Mouse (Mus musculus): Measurements from ENCODE around the gene Cenpo.
"Not testable (repeated sequence)": the region's sequence is repeated elsewhere in the genome, so short reads cannot be mapped to it uniquely, and the experiment has no call there.

Cenpo gene

DNA sequence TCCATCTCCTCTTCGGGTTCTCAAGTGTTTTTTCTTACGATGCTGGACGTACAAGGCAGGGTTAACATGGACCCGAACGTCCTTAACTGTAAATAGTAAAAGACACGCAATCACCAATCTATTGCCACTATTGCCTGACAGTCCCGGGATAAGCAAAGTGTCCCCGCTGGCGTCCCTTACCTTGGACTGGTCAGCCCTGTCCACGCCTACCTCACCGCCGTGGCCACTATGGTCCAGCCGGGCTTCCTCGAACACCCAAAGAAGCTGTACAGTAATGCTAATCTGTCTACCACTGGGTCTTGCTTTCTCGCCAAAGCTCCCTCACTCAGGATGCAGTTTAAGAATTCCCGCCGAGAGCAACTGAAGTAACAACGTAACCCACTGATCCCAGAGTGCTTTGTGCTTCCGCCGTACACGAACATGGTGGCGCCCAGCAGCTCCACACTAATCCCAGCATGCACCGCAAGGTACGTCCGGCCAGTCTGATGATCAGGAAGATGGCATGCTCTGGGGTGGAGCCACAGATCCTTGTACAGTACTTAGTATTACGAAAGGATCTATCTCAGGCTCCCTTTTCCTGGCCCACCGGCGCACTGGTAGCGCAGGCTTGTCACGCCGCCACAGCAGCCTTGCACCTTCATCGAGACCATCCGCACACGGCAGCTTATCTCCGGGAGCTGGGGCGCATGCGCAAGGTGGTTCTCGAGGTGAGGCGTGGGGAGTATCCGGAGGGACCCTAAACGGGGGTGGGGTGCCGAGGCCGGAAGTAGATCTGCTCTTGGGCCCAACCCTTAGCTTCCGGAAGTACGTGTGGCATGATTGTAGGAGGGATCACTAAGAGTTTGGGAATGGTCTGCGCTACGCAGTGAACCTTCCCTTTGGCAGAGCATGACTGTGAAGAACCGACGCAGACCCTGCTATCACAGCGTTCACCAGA is at the start of gene Cenpo, which contains the start of gene Ptrhd1:
TSS of gene Cenpo (minus strand) at position 723 of the 937 bp plus-strand sequence.
TSS of gene Ptrhd1 (plus strand) at position 456 of the 937 bp plus-strand sequence.
- DNase-seq (ENCODE audit: extremely low spot score, low read depth, low spot score), result peak; percentile 89

DNA sequence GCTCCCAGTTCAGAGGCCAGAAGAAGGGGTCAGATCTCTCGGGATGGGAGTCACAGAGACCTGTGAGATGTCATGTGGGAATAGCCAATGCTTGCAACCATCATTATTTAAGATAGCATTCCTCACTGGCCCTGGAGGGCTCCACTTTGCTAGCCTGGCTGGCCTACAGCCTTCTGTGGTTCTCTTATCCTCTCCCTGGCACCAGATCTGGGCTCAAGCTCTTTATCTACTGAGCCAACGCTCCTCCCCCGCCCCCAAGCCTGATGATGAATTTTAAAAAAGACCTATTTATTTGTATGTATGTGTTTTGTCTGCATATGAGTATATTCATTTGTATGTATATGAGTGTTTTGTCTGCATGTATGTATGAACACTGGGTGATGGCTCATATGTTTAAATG is 45.8 kb upstream of the Cenpo start:
- DNase-seq (ENCODE audit: extremely low spot score, low read depth, low spot score), result no peak

DNA sequence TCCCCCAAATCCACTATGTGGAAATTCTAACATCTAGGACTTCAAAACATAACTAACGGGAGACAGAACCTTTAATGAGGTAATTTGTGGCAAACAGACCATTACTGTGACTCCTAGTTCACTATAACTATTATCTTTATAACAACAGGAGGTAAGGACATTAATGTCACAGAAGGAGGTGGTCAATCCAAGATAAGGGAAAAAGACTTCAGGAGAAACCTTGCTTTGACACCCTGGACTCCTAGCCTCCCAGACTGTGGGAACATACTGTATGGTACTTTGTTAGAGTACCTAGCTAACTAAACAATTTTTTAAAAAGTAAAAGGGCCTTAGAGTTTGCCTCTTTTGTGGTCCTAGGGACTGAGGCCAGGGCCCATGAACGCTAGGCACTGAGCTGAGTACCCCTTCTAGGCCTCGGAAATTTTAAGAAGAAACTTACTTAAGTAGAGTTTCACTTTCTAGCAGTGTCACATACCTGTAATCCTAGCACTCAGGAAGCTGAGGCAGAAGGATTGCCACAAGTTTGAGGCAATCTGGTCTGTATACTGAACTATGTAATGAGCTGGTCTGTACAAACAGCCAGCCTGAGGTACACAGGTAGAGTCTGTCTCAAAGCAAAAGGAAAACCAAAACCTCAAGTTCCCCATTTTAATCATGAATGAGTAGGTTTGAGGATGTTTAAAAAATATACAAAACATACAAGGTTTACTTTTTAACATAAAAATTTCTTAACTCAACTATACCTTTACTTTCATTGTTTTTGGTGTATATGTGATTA is 45.1 kb upstream of the Cenpo start:
- no peak for DNase-seq (ENCODE audit: extremely low spot score, low read depth, low spot score)

DNA sequence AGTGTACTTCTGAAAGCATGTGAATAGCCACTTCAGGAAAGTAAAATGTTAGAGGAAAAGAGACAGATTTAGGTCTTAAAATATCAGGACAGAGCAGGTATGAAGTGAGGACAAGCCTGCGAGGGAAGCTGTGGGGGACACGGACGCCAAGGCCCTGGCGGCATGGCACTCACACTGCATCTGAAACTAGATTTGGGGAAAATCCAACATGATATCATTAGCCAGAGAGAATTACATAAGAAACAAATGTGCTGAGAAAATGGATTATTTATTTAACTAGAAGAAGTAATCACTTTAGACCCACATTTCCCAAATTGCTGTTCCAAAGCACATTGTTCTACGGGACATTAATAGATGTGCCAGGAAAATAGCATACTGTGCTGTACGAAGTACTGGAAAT is 37.0 kb upstream of the Cenpo start:
- no peak for DNase-seq (ENCODE audit: extremely low spot score, low read depth, low spot score)

DNA sequence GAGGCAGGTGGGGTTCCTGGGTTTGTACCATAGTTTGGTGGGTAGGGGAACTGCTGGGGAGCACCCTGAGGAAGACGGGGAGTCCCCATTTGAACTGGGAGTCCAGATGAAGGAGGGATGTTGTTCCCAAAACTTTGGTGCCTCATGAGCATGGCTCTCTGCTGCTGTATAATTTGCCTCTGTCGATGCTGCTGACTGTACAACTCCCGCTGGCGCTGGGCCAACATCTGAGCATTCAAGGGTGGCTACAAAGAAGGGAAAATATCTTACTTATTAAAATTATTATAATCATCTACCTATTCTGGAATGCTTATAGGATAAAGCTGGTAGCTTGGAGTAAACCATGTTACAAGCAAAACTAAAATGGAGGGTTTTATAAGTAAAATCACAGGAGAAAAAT is 33.7 kb upstream of the Cenpo start:
- DNase-seq (ENCODE audit: extremely low spot score, low read depth, low spot score), result no peak

DNA sequence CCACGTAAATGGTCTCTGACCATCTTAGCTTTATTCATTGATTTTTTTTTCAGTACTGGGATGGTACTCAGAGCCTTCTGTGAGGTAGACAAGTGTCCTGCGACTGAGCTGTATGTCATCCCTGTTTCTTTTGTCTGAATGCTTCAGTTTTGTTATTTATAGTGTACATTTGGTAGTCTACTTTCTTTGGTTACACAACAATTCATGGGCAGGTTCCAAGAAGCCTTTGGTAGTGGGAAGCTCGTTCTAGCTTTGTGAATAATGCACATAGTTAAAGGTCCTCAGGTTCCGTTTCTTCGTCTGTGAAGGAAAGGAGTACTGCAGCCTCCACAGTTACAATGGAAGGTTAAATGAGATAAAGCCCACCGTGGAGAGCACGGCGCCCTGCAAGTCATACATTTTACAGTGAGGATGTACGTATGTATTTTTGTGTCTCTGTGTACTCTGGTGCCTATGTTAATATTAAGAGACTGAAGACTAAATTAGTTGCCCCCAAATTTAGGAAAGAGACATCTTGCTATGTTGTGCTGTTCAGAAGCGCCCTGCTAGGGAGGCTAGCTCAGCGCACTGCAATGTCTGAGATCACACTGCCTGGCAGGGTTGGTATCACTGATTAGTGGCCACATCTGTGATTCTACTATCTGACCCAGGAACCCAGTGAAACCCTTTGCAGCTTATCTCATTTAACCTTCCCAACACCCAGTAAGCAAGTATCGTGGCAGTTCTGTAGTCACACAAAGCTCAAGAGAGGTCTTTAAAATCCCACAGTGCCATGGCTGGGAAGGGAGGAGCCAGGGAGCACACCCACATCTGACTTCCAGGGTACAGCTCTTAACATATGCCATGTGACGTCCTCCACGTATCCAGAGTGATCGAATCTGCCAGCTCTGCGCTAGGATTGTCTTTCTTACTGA is 18.9 kb upstream of the Cenpo start:
- no peak for DNase-seq (ENCODE audit: extremely low spot score, low read depth, low spot score)

DNA sequence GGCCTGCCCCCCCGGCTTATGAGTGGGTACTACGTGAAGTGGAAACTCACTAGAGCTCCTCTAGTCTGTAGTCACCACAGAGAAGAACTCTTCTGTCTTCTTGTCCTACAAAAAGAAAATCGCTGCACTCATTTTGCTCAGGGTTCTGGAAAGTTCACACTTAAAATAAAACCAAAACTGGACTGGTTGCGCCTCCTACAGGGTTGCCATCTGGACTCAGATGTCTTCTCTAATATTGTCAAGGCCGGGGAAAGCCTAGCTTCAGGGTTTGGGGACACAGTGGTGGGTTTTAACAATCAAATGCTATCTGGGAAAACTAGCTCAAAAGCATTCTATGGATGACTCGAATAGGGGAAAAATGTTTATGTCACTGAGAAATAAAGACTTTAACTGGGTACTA is 15.7 kb upstream of the Cenpo start:
- DNase-seq (ENCODE audit: extremely low spot score, low read depth, low spot score), result no peak

DNA sequence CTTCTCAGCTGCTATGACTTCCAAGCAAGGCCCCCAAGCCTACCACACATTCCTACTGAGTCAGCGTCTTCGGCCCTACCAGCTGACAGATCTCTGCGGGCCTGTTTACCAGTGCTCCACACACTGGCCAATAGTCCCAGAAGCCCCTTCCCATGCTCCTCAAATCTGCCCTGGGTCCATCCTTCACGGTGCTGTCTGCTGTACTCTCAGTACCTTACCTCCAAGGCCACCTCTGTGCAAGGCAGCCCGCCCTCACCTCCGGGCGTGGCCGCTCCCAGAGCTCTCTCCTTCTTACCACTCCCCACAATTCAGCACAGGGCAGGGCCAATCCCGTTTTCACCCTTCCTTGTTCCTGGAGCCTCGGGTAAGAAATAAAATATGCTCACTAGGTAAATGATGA is 11.6 kb upstream of the Cenpo start:
- no peak for DNase-seq (ENCODE audit: extremely low spot score, low read depth, low spot score)

DNA sequence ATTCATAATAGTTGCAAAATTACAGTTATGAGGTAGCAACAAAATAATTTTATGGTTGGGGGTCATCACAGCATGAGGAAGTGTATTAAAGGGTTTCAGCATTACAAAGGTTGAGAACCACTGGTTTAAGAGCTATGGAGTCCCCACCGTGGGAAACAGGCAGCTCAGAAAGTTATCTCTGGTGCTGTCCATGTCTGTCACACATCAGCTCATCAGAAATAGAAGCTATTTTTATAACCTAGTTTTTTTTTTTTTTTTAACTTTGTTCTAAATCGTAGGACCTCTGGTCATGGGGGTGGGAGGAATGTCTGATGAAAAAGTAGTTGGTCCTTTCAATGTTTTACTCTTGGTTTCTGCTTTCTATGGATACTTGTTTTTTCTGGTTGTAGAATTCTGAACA is 9.7 kb upstream of the Cenpo start:
- no peak for DNase-seq (ENCODE audit: extremely low spot score, low read depth, low spot score)

DNA sequence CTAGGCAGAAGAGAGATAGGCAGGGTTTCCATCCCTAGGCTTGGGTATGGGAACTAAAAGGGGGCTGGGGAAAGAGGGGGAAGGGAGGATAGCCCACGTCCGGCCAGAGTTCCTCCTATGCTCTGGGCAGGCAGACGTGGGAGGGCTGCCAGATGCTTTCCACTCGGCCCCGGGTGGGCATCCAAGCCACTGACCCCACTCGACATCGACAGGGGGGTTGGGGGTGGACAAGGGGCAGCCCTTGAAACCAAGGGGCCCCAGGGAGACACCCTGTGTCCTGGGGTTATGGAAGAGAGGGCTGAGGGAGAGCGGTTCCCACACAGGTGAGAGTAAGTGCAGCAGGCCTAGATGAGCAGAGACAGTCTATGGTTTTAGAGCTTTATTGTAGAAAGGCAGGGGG is 6.2 kb upstream of the Cenpo start:
- not testable (repeated sequence) for DNase-seq (ENCODE audit: extremely low spot score, low read depth, low spot score)

DNA sequence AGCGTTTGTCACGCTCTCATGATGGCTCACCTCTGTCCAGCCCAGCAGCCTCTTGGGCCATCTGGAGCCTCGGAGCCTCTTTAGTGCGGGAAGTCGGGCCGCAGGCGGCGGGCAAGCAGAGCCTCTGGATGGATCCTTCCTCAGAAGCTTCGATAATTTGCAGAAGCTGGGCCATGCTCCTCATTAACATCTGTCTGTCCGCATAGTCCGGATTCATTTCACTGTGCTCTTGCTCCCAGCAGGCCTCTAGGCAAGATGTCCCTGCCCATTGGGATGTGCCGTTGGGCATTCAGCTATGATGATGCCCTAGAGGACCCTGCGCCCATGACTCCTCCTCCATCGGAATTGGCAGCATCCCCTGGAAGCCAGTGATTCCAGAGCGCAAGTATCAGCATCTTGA is 3.4 kb upstream of the Cenpo start:
- no peak for DNase-seq (ENCODE audit: extremely low spot score, low read depth, low spot score)

DNA sequence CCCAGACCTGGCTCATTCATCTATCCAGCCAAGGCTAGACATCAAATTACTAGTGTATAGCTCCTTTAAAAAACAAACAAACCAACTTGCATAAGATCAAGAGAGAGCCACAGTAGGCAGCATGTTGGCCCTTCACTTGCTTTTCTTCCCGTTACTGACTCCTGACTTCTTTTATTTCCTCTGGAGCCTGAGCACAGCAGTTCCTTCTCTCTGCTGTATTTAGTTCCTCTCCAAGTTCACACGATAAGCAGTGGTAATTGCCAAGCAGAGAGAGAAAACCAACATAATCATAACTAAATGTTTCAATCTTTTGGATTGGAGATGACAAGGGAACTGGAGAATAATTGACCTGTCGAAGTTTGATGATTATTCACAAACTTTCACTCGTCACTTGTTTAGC is 1.3 kb downstream of the Cenpo start:
- DNase-seq (ENCODE audit: extremely low spot score, low read depth, low spot score), result no peak

DNA sequence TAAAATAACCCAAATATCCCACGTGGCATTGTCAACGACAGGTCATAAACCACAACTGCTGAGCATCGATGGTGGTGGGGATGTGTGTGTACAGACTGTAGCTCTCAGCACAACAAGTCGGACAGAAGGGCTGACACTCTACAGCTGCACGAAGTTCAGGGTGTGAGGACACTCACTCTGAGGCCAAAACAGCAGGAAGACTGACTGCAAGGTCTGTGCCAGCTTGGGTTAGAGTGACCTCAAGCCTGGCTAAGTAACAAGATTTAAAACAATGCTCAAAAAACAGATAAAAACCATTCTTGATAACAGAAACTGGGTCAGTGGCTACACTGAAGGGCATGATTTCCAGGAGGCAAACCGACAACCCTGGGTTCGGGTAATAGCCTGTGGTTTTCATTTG is 3.9 kb downstream of the Cenpo start:
- no peak for DNase-seq (ENCODE audit: extremely low spot score, low read depth, low spot score)

DNA sequence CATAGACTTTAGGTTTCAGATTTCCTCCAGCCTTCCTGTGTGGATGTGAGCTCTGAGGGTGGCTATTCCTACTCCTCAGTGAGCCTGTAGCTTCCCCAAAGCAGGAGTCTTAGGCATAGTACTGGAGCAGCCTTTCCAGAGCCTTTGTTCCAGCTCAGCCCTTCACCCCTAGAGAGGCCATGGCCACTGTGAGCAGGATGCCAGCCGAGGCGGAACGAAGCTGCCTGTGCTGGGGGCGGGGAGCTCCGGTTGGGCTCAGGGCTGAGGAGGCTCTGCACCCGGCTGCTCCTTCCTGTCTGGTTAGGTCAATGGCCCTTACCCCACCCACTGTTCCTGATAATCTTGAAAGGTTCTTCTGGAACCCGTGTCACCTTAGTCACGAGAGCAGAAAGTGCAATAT is 21.2 kb downstream of the Cenpo start:
- no peak for DNase-seq (ENCODE audit: extremely low spot score, low read depth, low spot score)

DNA sequence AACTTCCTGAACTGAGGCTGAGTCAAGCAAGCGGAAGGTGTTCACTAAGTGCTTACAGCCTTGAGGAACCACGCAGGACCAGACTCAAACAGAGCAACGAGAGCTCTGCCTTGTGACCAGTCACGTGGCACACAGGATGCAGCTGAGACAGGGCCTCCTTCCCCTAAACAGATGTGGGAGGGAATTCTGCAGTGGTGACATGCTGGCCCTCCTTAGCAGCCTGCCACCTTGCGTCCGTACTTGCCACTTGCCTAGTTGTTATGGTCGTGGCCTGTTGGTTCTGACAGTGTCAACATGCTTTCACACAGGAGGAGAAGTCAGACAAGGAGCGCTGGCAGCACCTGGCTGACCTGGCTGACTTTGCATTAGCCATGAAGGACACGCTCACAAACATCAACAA is 22.9 kb downstream of the Cenpo start:
- DNase-seq (ENCODE audit: extremely low spot score, low read depth, low spot score), result no peak

DNA sequence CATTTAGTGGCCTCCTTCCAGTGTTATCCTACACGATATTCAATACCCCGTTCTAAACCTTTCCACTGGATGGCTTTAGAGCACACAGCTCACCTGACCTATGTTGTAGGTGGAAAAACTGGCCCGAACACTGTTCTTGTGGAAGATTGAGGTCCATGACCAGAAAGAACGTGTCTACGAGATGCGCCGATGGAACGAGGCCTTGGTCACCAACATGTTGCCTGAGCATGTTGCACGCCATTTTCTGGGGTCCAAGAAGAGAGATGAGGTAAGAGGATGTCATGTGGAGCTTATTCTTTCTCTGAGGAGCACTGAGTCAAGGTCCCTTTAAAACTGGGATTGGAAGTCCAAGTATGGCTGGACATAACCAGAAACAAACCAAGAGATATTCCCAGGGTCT is 24.9 kb downstream of the Cenpo start:
- no peak for DNase-seq (ENCODE audit: extremely low spot score, low read depth, low spot score)

DNA sequence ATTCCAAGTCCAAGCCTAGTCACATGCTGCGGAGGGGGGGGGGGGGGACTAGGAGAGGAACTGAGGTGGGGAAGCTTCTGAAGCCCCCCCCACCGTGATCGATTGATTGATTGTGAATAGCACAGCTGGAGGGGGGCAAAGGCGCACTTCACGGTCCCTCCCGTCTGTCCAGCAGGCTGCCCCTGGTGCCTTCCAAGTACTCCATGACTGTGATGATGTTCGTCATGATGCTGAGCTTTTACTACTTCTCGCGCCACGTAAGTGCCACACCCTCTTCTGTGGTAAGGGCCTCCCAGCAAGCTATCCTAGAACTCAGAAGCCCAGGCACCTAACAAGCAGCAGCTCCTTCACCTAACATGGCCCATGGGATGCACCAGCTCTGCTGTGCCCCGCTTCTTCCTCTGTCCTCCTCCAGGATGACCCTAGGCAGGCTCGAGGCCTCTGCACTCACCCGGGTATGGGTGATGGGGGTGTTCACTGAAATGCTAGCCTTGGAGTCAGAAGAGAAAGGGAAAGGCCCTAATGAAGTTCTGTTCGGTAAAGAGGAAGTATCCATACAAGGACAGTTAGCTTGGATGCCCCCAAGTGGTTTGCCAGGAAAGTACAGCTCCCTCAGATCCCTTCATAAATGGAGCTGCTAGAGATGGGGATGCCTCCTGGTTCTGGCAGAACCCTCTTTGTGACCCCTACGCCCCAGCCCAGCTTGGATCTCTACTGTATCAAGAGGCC is 25.5 kb downstream of the Cenpo start:
- DNase-seq (ENCODE audit: extremely low spot score, low read depth, low spot score), result no peak

DNA sequence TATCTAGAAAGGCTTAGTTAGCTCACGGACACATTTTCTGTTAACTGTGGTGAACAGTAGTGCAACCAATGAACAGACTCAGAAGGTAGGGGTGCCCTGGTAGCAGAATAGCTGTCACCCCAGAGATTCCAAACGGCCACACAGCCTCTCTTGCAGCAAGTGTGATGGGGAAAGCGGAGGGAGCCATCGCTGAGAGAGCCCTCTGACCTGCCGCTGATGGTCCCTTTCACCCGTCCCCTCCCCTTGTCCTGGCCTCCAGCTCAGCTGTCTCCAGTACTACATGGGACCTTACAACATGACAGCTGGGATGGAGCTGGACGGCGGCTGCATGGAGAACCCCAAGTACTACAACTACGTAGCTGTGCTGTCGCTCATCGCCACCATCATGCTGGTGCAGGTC is 28.0 kb downstream of the Cenpo start:
- no peak for DNase-seq (ENCODE audit: extremely low spot score, low read depth, low spot score)

DNA sequence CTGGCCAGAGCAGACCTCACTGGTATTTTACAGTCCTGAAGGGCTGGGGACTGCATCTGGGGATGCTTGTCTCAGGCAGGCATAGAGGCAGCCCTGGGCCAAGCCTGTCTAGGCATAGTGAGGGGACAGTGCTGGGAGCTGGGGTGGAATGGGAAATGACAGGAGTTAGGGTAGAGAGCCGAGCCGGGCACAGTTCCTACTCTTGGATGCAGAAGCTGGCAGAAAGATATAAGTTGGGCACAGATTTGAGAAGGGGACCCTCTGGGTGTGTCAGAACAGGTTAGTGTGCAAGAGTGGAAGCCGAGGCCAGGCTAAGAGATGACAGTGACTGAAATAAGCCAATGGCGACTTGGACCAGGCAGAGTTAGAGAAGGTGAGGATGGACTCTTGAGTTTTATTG is 31.9 kb downstream of the Cenpo start:
- no peak for DNase-seq (ENCODE audit: extremely low spot score, low read depth, low spot score)

DNA sequence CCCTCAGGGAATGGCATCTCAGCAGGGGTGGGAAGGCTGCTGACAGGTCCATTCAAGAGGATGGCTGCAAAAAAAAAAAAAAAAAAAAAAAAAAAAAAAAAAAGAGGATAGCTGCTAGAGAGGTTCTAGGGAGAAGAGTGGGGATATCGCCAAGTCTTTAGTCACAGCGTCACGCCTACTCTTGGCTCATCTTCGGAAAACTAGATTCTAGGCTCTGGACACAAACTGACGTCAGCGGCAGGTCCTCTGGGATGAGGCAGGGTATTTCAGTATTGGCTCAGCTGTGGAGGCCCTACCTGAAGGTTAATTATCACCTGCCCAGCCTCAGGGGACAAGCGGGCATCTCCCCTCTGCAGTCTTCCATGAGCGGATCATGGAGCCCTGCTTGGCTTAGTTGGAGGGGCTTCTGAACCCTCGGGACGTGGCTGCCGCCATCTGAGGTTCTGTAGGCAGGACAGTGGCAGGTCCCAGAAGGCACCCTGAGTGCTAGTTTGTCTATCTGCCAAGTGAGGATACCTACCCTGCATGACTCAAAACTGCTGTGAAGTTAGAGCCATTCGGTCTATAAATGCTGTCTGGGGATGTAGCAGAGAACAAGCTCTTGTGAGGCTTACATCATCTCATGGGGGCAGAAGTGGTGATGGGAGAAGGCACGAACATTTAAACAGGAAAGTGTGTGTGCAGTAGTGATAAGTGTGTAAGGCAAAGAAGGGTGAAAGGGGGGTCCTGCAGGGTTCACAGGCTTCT is 32.5 kb downstream of the Cenpo start:
- no peak for DNase-seq (ENCODE audit: extremely low spot score, low read depth, low spot score)
